Mouse (Mus musculus) cerebellum, adult 2 months (tissue): ENCODE data around the gene Cblb. TPM values are rescaled to one million over a fixed set of nuclear protein-coding genes. Genes with fewer than 3 reads are reported as not detected.

ENCODE experiments used
- DNase-seq, 2 experiments: peaks; one replicate each; pipeline ENCODE4 v3.0.0; 2021
- H3K27ac ChIP-seq: fragments of 200-500 bp; 2 replicates; pipeline ENCODE4 v1.5.1; 2012; ENCODE audit warnings: low read length, control low read depth, inconsistent platforms; ENCODE audit not compliant: insufficient read depth
- H3K27me3 ChIP-seq: fragments of 200-500 bp; 2 replicates; pipeline ENCODE4 v1.6.1; 2012; ENCODE audit warnings: inconsistent platforms, mild to moderate bottlenecking, low read length, moderate library complexity; ENCODE audit not compliant: control insufficient read depth, insufficient read depth
- H3K4me1 ChIP-seq: fragments of 200-500 bp; 2 replicates; pipeline ENCODE4 v1.6.1; 2011; ENCODE audit warnings: low read length; ENCODE audit not compliant: control insufficient read depth, insufficient read depth
- H3K4me3 ChIP-seq: fragments of 200-500 bp; replicated peaks from 2 replicates; pipeline ENCODE3; 2011; ENCODE audit warnings: mild to moderate bottlenecking, low read depth, low read length, control low read depth; ENCODE audit not compliant: insufficient read depth
- CTCF ChIP-seq: fragments of 200-500 bp; IDR thresholded peaks from 2 replicates; pipeline ENCODE4 v1.5.1; 2011; ENCODE audit warnings: low read depth, mild to moderate bottlenecking, control low read depth, low read length, moderate library complexity, borderline replicate concordance; ENCODE audit not compliant: insufficient read depth
- POLR2A ChIP-seq: fragments of 200-500 bp; IDR thresholded peaks from 2 replicates; pipeline ENCODE4 v1.6.1; 2011; ENCODE audit warnings: low read length, control low read depth, borderline replicate concordance; ENCODE audit not compliant: insufficient read depth
- WGBS: fragments of 180-500 bp; shearing (Covaris S2); methylation state at CpG from one replicate; pipeline ENCODE4 v1.1.7; 2018; 5-methylcytosine and 5-hydroxymethylcytosine counted together
- polyA plus RNA-seq: library from polyadenylated mRNA; depleted of rRNA; stranded (reverse); fragments of >200 nt; gene quantifications from 2 replicates; pipeline ENCODE4 v1.2.3, GENCODE M21; 2012

Gene Cblb
- polyA plus RNA-seq, 1 experiment = 14.2 TPM

GRCm38 (mm10) chr16:52079475-52079823, 48.4 kb downstream of the Cblb start:
- WGBS = 96% methylated on average over 8 of the region's 8 CpGs
- Histone ChIP-seq H3K27me3 (no peaks in the 10 kb centered on the region), H3K4me1 (peaks cover 11% of the 10 kb centered on the region), H3K27ac (no peak overlapping the region), H3K4me3 (no peak overlapping the region)
- no peak for DNase-seq
- TF ChIP-seq POLR2A (no peak), CTCF (no peak)

GRCm38 (mm10) chr16:52080619-52081395, 49.8 kb downstream of the Cblb start:
- WGBS = 93% methylated on average over 11 of the region's 11 CpGs
- Histone ChIP-seq H3K27me3 (no peaks in the 10 kb centered on the region), H3K4me1 (peaks cover 11% of the 10 kb centered on the region), H3K4me3 (no peak overlapping the region), H3K27ac (no peak overlapping the region)
- DNase-seq = no peak
- TF ChIP-seq POLR2A (no peak), CTCF (no peak)

GRCm38 (mm10) chr16:52081756-52082155, 50.7 kb downstream of the Cblb start:
- H3K27me3 ChIP-seq = no peaks in the 10 kb centered on the region
- TF ChIP-seq CTCF (no peak), POLR2A (no peak)
- H3K27ac ChIP-seq = no peak overlapping the region
- no peak for DNase-seq
- H3K4me3 ChIP-seq = no peak overlapping the region
- 93% methylated on average over 3 of the region's 3 CpGs for WGBS
- H3K4me1 ChIP-seq = peaks cover 11% of the 10 kb centered on the region

GRCm38 (mm10) chr16:52086793-52087450, 55.9 kb downstream of the Cblb start:
- no peak for TF ChIP-seq POLR2A
- no peak for TF ChIP-seq CTCF
- DNase-seq = no peak
- H3K4me3 ChIP-seq = no peak overlapping the region
- H3K27me3 ChIP-seq = no peaks in the 10 kb centered on the region
- peaks cover 5% of the 10 kb centered on the region for H3K4me1 ChIP-seq
- WGBS = 87% methylated on average over 9 of the region's 9 CpGs
- no peak overlapping the region for H3K27ac ChIP-seq

GRCm38 (mm10) chr16:52089354-52089753, 58.3 kb downstream of the Cblb start:
- no peak overlapping the region for H3K27ac ChIP-seq
- H3K4me3 ChIP-seq = no peak overlapping the region
- no peak for DNase-seq
- 91% methylated on average over 4 of the region's 4 CpGs for WGBS
- H3K4me1 ChIP-seq = peaks cover 4% of the 10 kb centered on the region; the same call in 1 of the 2 replicates
- no peak for TF ChIP-seq CTCF
- TF ChIP-seq POLR2A = no peak
- no peaks in the 10 kb centered on the region for H3K27me3 ChIP-seq

GRCm38 (mm10) chr16:52090899-52091298, 59.9 kb downstream of the Cblb start:
- Histone ChIP-seq H3K4me1 (peaks cover 6% of the 10 kb centered on the region; the same call in 1 of the 2 replicates), H3K4me3 (no peak overlapping the region), H3K27ac (no peak overlapping the region), H3K27me3 (no peaks in the 10 kb centered on the region)
- 85% methylated on average over 6 of the region's 6 CpGs for WGBS
- no peak for DNase-seq
- no peak for TF ChIP-seq CTCF
- no peak for TF ChIP-seq POLR2A

- WGBS = 65% methylated on average over 9 of the region's 9 CpGs
- Histone ChIP-seq H3K27me3 (no peaks in the 10 kb centered on the region), H3K4me1 (peaks cover 6% of the 10 kb centered on the region; the same call in 1 of the 2 replicates), H3K27ac (no peak overlapping the region), H3K4me3 (no peak overlapping the region)
- no peak for TF ChIP-seq POLR2A
- no peak for DNase-seq
Measured at GRCm38 (mm10) chr16:52093325-52094253, 62.6 kb downstream of the Cblb start.
